Mouse (Mus musculus) T-helper 17 cell (primary cell): ENCODE data around the gene Dennd2c.
"Not testable (repeated sequence)": the region's sequence is repeated elsewhere in the genome, so short reads cannot be mapped to it uniquely, and the experiment has no call there.

Experiments used
- in situ Hi-C, 2 experiments: fragments of 300-600 bp; cut with MboI, MseI; formaldehyde crosslinking; loops; 1 replicate in 1 of 2; 2 replicates in 1 of 2; pipeline ENCODE4 v1.15.1; 2025; ENCODE audit warnings: high pct_unique_total_duplicates in 2 of 2

Dennd2c gene

GRCm38 (mm10) chr3:103107565-103108240 is 5.3 kb downstream of the Dennd2c start:
- in situ Hi-C loops: loop anchor here in 1 of 2 experiments (10.0 kb wide), 1 partner anchor 373 kb away; the partner anchor contains the start of gene Tspan2

GRCm38 (mm10) chr3:103112216-103112615 is 9.8 kb downstream of the Dennd2c start:
- in situ Hi-C loops: no loop called here

- in situ Hi-C loops: no loop called here
Measured at GRCm38 (mm10) chr3:103123636-103124035, 21.2 kb downstream of the Dennd2c start.

GRCm38 (mm10) chr3:103126138-103126537 is 23.7 kb downstream of the Dennd2c start:
- in situ Hi-C loops: no loop called here

GRCm38 (mm10) chr3:103127177-103127576 is 24.8 kb downstream of the Dennd2c start:
- in situ Hi-C loops: no loop called here

- in situ Hi-C loops: no loop called here
Measured at GRCm38 (mm10) chr3:103127721-103128120, 25.3 kb downstream of the Dennd2c start.

- in situ Hi-C loops: no loop called here
Measured at GRCm38 (mm10) chr3:103128251-103128650, 25.8 kb downstream of the Dennd2c start.

- in situ Hi-C loops: no loop called here
Measured at GRCm38 (mm10) chr3:103129367-103130159, 27.2 kb downstream of the Dennd2c start.

- in situ Hi-C loops: no loop called here
Measured at GRCm38 (mm10) chr3:103130236-103130751, 27.9 kb downstream of the Dennd2c start.

- in situ Hi-C loops: no loop called here
Measured at GRCm38 (mm10) chr3:103133098-103133497, 30.7 kb downstream of the Dennd2c start.

- in situ Hi-C loops: no loop called here
Measured at GRCm38 (mm10) chr3:103136414-103137077, 34.1 kb downstream of the Dennd2c start.

- in situ Hi-C loops: no loop called here
Measured at GRCm38 (mm10) chr3:103139047-103139446, 36.6 kb downstream of the Dennd2c start.

GRCm38 (mm10) chr3:103140095-103140838 is 37.9 kb downstream of the Dennd2c start:
- in situ Hi-C loops: not testable (repeated sequence)

- in situ Hi-C loops: no loop called here
Measured at GRCm38 (mm10) chr3:103141287-103141686, 38.9 kb downstream of the Dennd2c start.

GRCm38 (mm10) chr3:103142366-103142765 is 40.0 kb downstream of the Dennd2c start:
- in situ Hi-C loops: no loop called here

GRCm38 (mm10) chr3:103145336-103145735 is 42.9 kb downstream of the Dennd2c start:
- in situ Hi-C loops: no loop called here

GRCm38 (mm10) chr3:103145791-103146190 is 43.4 kb downstream of the Dennd2c start:
- in situ Hi-C loops: no loop called here

- in situ Hi-C loops: no loop called here
Measured at GRCm38 (mm10) chr3:103146330-103147166, 44.1 kb downstream of the Dennd2c start.

GRCm38 (mm10) chr3:103147775-103148174 is 45.4 kb downstream of the Dennd2c start:
- in situ Hi-C loops: no loop called here

- in situ Hi-C loops: no loop called here
Measured at GRCm38 (mm10) chr3:103148941-103149340, 46.5 kb downstream of the Dennd2c start.
